Mouse (Mus musculus): Measurements from ENCODE around the gene Vmn1r223.

DNA sequence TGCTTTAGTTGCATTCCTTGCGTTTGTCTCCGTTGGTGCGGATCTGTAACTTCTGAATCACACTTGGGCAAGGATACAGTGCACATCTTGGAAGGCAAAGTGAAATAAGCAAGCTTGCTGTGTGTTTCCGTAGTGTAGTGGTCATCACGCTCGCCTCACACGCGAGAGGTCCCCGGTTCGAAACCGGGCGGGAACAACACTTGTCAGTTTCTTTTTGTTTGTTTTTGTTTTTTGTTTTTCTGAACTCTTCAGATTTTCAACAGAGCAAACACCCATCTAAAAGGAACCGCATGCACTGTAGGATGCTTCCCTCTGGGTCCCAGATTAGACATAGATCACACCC, 53.0 kb downstream of the Vmn1r223 start:
- TF ChIP-seq POLR2A (IDR thresholded peaks at IDR 0.05; ENCODE audit: low read depth, low read length): no peak
- no peak for TF ChIP-seq CTCF (IDR thresholded peaks at IDR 0.05; ENCODE audit: extremely low read depth, insufficient read depth, insufficient read length, insufficient replicate concordance)

Measured in spleen, adult 2 months (tissue).